Mouse (Mus musculus): ENCODE results near the gene Foxs1.

- TF ChIP-seq CTCF (IDR thresholded peaks at IDR 0.05; ENCODE audit: low read depth, low read length) (no peak), POLR2A (IDR thresholded peaks at IDR 0.05; ENCODE audit: extremely low read depth, insufficient read depth, low read length) (no peak)
Measured at GRCm38 (mm10) chr2:152903586-152903985, 29.4 kb downstream of the Foxs1 start.

Measured in liver, adult 2 months (tissue).